Mouse (Mus musculus) testis, adult 2 months (tissue): ENCODE data around the gene Afap1l2. TPM values are rescaled to one million over a fixed set of nuclear protein-coding genes. Genes with fewer than 3 reads are reported as not detected.

Source experiments
- H3K27ac ChIP-seq: fragments of 200-500 bp; 2 replicates; pipeline ENCODE4 v1.5.1; 2012; ENCODE audit warnings: low read depth, low read length; ENCODE audit not compliant: control insufficient read depth, insufficient read depth
- H3K27me3 ChIP-seq: fragments of 200-500 bp; 2 replicates; pipeline ENCODE4 v1.6.1; 2012; ENCODE audit warnings: mild to moderate bottlenecking, low read length, moderate library complexity; ENCODE audit not compliant: control insufficient read depth, insufficient read depth
- H3K36me3 ChIP-seq: fragments of 200-500 bp; 2 replicates; pipeline ENCODE4 v1.6.1; 2012; ENCODE audit warnings: mild to moderate bottlenecking, low read length; ENCODE audit not compliant: control insufficient read depth, insufficient read depth
- H3K4me1 ChIP-seq: fragments of 200-500 bp; 2 replicates; pipeline ENCODE4 v1.6.1; 2012; ENCODE audit warnings: low read length; ENCODE audit not compliant: control insufficient read depth, insufficient read depth
- H3K4me3 ChIP-seq: fragments of 200-500 bp; 2 replicates; pipeline ENCODE4 v1.5.1; 2012; ENCODE audit warnings: low read depth, mild to moderate bottlenecking, low read length, moderate library complexity, mixed read lengths; ENCODE audit not compliant: control insufficient read depth
- CTCF ChIP-seq: fragments of 200-500 bp; IDR thresholded peaks from 2 replicates; pipeline ENCODE4 v1.5.1; 2012; ENCODE audit warnings: low read depth, mild to moderate bottlenecking, inconsistent platforms, low read length, moderate library complexity; ENCODE audit not compliant: control insufficient read depth, insufficient read depth, insufficient replicate concordance
- POLR2A ChIP-seq: fragments of 200-500 bp; IDR thresholded peaks from 2 replicates; pipeline ENCODE4 v1.6.1; 2012; ENCODE audit warnings: low read depth, mild to moderate bottlenecking, inconsistent platforms, low read length, moderate library complexity; ENCODE audit not compliant: control insufficient read depth
- polyA plus RNA-seq: library from polyadenylated mRNA; depleted of rRNA; stranded (reverse); fragments of >200 nt; gene quantifications from 2 replicates; pipeline ENCODE4 v1.2.3, GENCODE M21; 2012; rRNA removed

Gene Afap1l2
- 0.51 and 0.87 TPM in 2 replicates for polyA plus RNA-seq

GRCm38 (mm10) chr19:57007781-57008710 lies at the start of gene Afap1l2:
TSS of gene Afap1l2 (minus strand) at chr19:57008228.
- Histone ChIP-seq H3K27me3 (no peaks in the 10 kb centered on the region), H3K27ac (no peak within 1 kb of the TSS), H3K4me3 (peak within 1 kb of the TSS; percentile 73), H3K36me3 (no peaks in the 10 kb centered on the region), H3K4me1 (no peaks in the 10 kb centered on the region; the same call in none of the 2 replicates)
- peak; percentile 48; the same call in 1 of the 2 replicates for TF ChIP-seq CTCF
- TF ChIP-seq POLR2A, result no peak

- peak; percentile 31; the same call in 1 of the 2 replicates for TF ChIP-seq CTCF
- no peak for TF ChIP-seq POLR2A
- Histone ChIP-seq H3K4me1 (peaks cover 4% of the 10 kb centered on the region), H3K27me3 (no peaks in the 10 kb centered on the region), H3K36me3 (no peaks in the 10 kb centered on the region), H3K27ac (no peak overlapping the region), H3K4me3 (no peak overlapping the region)
These were observed 49.5 kb upstream of the Afap1l2 start for GRCm38 (mm10) chr19:57057568-57057967.

GRCm38 (mm10) chr19:57055215-57056120 lies 47.4 kb upstream of the Afap1l2 start:
- no peaks in the 10 kb centered on the region for H3K36me3 ChIP-seq
- no peak for TF ChIP-seq CTCF
- TF ChIP-seq POLR2A, result no peak
- no peak overlapping the region for H3K27ac ChIP-seq
- no peaks in the 10 kb centered on the region for H3K27me3 ChIP-seq
- no peak overlapping the region for H3K4me3 ChIP-seq
- peaks cover 4% of the 10 kb centered on the region for H3K4me1 ChIP-seq

- H3K27ac ChIP-seq, result no peak overlapping the region
These were observed 44.9 kb upstream of the Afap1l2 start for GRCm38 (mm10) chr19:57052959-57053358.

GRCm38 (mm10) chr19:57052016-57052415 lies 44.0 kb upstream of the Afap1l2 start:
- TF ChIP-seq CTCF, result no peak
- no peak for TF ChIP-seq POLR2A
- H3K27me3 ChIP-seq, result no peaks in the 10 kb centered on the region
- H3K4me1 ChIP-seq, result no peaks in the 10 kb centered on the region

More at GRCm38 (mm10) chr19:57052959-57053358, 44.9 kb upstream of the Afap1l2 start:
- no peak overlapping the region for H3K4me3 ChIP-seq
- H3K4me1 ChIP-seq, result no peaks in the 10 kb centered on the region
- H3K27me3 ChIP-seq, result no peaks in the 10 kb centered on the region
- TF ChIP-seq POLR2A, result no peak
- TF ChIP-seq CTCF, result no peak
- H3K36me3 ChIP-seq, result no peaks in the 10 kb centered on the region

GRCm38 (mm10) chr19:57049592-57050090 lies 41.6 kb upstream of the Afap1l2 start:
- TF ChIP-seq CTCF (no peak), POLR2A (no peak)
- no peak overlapping the region for H3K4me3 ChIP-seq
- H3K36me3 ChIP-seq, result no peaks in the 10 kb centered on the region
- H3K4me1 ChIP-seq, result no peaks in the 10 kb centered on the region
- H3K27ac ChIP-seq, result no peak overlapping the region
- H3K27me3 ChIP-seq, result no peaks in the 10 kb centered on the region

More at GRCm38 (mm10) chr19:57052016-57052415, 44.0 kb upstream of the Afap1l2 start:
- no peak overlapping the region for H3K27ac ChIP-seq
- no peak overlapping the region for H3K4me3 ChIP-seq
- no peaks in the 10 kb centered on the region for H3K36me3 ChIP-seq

GRCm38 (mm10) chr19:57047671-57048320 lies 39.8 kb upstream of the Afap1l2 start:
- Histone ChIP-seq H3K27ac (no peak overlapping the region), H3K4me3 (no peak overlapping the region), H3K36me3 (no peaks in the 10 kb centered on the region), H3K27me3 (no peaks in the 10 kb centered on the region), H3K4me1 (no peaks in the 10 kb centered on the region)
- no peak for TF ChIP-seq CTCF
- TF ChIP-seq POLR2A, result no peak
